Mouse (Mus musculus) heart, adult 18-20 months (tissue): ENCODE results near the gene Gm5134. TPM values are rescaled to one million over a fixed set of nuclear protein-coding genes. Genes with fewer than 3 reads are reported as not detected.
A peak's percentile ranks its signal among the peaks of the same experiment; 100 is the strongest.

Experiments
- DNase-seq, 2 experiments: peaks; one replicate each; pipeline ENCODE4 v3.0.0; 2021 to 2022; ENCODE audit warnings: mixed read lengths in 1 of 2
- long read RNA-seq, 2 experiments: library from polyadenylated mRNA; stranded (forward); transcript quantifications; one replicate each; pipeline ENCODE4 v2.0.0; 2021
- total RNA-seq, 2 experiments: library from RNA; stranded (reverse); gene quantifications; 2 replicates each; pipeline ENCODE4 v1.2.3; 2021

The Gm5134 gene
- not detected for total RNA-seq
- long read RNA-seq, experiment 1: 0 reads
- long read RNA-seq, experiment 2: 0 reads

DNA sequence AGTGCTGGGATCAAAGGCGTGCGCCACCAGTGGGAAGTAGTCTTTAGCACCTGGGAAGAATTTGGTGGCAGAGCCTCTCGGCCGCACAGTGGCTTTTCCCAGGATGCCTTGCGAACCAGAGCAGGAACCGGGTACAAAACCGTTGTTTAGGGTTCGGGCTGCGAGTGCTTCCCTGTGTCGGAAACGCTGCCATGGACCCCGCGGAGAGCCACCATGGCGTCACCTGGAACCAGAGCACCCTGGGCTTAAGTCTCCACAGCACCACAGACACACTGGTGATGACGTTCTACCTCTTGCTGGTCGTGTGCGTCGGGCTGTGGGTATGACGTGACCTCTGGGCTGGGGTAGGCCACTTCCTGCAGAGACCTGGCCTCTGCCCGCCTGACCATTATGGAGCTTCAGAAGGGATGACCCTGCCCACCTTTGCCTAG is at the start of gene Gm5134:
Gene Gm5134, plus strand, starts transcription at position 134 of the 431 bp plus-strand sequence.
- no peak for DNase-seq

DNA sequence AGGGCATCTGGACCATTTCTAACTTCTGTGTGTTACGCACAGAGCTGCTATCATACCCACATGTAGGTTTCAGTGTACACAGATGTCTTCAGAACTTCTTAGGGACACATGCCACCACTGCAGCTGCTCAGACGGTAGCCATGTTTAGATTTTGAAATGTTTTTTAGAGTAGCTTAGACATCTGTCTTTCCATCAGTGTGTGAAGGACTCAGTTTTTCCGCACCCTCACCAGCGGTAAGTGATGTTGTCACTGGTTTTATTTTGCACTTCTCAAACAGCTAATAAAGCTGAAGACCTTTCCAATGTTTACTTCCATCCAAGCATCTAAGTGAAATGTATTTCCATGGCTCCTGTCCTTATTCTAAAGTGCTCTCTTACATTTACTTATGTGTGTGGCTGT is 47.4 kb upstream of the Gm5134 start:
- DNase-seq: no peak

DNA sequence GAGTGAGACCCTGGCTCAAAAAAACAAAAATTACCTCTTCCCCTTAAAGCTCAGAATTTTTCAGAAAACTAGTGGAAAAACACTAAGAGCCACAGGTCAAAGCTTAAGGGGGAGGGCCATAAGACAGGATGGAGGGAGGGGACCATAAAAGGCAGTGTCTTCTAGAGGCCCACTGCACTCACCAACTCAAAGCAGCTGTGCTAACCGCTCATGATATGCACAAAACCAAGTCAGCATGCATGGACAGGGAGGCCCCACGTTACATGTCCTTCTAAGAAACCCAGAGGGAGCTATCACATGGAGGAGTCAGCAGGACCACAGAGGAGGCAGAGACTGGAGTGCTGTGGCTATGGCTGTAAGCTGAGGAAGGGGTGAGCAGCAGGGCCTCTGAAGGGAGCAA is 43.6 kb upstream of the Gm5134 start:
- DNase-seq: no peak

DNA sequence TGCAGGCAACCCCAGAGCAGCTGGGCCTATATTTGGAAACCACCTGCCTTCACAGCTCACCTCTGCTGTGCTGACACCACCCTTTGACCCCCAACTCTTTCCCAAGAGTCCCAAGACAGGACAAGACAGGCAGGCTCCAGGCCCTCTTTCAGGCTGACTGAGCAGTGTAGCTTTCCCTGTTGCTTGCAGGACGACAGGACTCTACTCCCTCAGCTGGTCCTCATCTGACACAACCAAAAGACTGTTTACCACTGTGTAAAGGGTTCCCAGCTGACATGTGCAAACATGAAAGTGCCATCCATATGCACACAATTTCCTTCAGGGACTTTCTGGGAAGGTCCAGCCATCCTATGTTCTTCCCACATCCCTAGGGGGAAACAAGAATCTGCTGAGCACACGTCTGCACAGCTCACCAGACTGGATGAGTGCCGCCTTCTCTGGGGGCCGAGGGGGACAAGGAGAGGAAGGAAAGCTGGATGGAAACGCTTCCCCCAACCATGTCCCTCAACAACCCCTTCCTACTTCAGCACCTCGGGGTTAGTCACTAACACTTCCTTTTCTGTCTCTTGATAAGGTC is 41.2 kb upstream of the Gm5134 start:
- no peak for DNase-seq

DNA sequence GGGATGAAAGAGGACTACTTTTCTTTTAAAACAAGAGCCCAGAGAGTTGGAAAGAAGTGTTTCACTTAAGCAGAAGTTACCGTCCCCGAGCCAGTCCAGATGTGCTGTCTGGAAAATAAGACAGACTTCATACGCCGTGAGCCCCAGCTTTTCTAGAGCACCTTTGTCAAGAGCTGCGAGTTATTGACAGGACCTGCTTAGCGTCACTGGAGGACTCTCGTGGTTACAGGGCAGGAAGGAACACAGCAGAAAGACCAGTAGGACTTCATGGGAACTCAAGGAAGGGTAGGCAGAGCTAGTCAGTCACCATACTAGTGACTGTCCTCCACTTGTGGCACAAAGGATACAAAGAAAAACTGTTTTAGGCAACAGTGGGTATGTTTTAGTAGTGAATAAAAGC is 38.8 kb upstream of the Gm5134 start:
- DNase-seq: no peak

DNA sequence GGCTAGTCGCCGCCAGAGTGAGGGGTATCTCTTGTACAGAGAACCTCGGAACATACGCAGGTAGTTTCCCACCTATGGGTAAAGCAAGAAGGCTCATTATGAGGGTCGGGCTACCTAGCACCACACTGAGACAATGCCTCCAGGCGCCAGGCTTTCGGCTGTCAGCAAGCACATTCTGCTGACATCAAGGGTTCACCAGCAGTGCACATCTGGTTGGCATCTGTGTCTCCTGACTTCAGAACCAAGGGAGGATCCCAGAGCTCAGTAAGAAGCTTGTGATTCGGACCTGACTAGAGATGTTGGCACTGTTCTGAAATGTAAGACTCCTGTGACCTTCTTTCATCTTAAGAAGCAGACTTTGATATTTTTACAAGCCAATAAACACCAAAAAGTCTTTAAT is 37.5 kb upstream of the Gm5134 start:
- DNase-seq: no peak

DNA sequence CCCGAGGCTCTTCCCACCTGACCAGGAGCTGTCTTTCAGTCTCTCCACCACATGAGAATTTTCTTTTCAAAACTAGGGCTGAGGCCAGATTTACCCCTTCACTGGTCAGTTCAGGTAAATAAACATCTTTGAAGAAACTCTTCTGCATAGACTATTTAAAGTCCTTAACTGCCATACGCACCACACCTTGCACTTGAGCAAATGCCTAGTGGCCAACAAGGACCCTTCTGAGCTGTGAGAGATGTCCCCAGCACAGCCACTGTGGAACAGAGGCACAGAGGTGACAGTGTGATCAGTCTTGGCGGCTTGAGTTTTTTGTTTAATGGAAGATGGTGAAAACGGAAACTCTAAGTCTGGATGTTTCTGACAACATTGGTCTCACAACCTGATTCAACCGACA is 35.3 kb upstream of the Gm5134 start:
- no peak for DNase-seq

DNA sequence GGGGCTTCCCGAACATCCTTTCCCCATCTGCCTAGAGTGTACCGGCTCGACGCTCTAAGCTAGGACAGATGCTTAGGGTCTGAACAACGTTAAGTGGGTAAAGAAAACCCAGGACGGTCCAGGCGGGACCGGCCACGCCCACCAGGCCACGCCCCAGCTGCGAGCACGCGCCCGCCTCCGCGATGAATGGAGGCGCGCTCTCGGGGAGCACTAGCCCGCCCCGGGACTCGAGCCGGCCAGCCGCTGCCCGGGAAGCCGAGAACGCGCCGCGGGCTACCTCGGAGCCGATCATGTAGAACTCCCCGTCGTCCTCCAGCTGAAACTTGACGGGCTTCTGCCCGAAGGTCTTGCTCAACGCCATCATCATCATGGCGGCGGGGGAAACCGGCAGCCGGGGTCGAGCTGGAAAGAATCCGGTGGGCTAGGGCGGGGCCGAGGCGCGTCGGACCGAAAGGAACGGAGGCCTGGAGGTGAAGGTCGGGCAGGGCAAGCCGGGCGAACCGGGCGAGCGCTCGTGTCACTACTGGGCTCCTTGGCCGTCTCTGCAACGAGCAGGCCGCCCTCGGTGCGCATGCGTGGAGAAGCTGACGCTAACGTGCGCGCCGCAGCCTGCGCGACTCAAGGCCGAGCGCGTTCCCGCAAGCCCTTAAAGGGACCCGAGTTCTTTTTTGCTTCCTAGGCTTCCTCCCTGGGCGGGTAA is 33.1 kb upstream of the Gm5134 start, which contains the start of gene Smarcb1:
Gene Smarcb1, minus strand, starts transcription at position 592 of the 700 bp plus-strand sequence.
- peak; percentile 96 to 97 for DNase-seq

DNA sequence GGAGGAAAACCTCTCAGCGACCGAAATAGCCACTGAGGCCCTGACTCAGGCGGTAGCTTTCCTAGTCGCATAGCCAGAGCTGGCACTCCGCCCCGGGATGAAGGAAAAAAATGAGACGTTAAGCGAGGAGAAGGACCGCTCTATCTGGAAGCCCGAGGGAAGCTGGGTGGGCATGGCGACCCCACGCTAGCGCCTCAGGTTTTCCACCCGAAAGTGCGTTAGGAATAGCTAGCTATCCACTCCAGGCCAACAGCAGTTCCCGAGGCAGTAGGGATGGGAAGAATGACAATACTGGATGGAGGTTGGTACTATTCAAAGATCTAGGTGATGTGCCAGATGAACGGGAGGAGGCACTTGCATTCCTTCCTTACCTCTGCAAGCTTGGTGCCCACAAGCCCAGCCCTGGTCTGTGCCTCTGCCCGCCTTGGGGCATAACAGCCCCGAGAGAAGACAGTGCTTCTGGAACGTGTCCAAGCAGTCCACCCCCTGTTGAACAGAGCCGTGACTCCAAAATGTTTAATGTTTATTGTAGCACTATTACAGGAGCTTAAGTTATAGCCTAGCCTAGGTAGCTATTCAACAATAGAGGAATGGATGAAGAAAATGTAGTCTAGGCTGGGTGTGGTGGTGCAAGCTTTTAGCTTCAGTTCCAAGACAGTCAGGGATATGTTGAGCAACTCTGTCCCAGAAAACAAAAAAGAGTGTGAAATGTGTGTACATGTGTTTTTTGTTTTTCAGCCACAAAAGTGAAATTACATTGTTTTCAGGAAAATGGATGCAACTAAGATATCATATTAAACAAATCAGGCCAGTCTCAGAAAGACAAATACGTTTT is 32.4 kb upstream of the Gm5134 start:
- no peak for DNase-seq

DNA sequence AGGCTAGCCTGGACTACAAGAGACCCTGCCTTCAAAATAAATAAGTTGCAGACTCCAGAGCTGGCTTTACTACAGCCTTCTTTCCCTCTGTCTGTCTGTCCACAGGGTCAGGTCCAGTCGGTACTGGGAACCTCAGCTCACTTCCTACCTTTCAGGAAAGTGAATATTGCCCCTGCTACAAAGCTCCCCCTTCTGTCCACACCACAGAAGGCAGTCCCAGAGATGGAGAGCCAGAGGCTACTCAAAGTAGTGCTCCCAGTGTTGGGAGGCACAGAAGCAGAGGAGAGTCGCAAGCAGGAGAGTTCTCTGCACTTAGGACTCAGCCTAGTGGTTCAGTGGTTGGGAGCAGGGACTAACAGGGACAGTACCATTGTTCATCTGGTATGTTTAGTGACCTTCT is 30.0 kb upstream of the Gm5134 start:
- no peak for DNase-seq

DNA sequence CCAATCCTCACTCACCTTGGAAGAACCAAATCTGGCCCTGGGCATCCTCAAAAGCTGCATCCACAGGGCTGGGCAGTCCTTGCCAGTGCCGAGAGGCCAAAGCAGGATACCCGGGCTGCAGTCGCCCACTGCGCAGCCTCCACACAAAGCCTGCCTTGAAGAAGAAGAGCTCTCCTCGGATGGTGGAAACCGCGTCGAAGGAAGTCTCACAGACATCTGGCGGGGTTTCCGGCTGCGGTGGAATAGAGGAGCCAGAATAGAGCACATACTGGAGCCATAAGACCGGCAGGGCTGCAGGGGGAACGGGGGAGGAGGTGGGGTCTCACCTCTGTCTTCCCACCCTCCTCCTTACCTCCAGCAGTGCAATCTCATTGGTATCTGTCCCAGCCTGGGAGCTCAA is 27.9 kb upstream of the Gm5134 start:
- DNase-seq: no peak

DNA sequence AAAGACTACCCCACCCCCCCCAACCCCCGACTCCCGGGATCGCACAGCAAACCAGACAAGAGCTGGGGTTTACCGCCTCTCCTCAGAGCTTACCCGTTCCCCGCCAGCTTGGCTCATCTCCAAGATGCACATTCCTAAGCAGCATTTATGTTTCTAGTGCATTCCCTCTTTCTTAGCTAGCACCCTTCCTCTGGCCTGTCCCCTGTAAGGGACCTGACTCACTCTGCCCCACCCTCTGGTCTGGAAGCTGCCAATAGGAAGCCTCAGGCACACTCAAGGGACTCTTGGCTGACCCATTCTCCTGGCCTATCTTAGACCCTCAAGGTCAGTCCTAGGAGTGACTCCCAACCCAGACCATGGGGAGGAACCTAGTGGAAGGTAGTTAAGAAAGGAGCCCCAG is 24.0 kb upstream of the Gm5134 start:
- DNase-seq: peak in 1 of 2 experiments; percentile 33

DNA sequence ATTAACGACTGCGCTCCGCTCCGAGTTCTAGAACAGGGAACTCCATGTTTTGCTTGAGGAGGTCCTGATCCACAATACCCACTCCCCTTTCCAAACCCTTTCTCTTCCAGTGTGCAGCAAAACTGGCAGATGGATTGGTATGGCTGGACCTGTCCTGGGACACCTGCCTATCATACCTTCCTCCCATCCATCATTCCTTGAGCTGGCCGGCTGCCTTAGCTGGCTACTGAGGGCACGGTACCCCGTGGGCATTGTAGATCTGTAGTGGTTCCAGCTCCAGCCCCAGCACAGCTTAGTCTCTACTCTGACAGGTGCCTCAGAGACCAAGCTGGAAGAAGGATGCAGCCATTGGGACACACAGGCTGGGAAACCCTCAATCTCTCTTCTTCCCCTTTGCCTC is 23.0 kb upstream of the Gm5134 start:
- no peak for DNase-seq

DNA sequence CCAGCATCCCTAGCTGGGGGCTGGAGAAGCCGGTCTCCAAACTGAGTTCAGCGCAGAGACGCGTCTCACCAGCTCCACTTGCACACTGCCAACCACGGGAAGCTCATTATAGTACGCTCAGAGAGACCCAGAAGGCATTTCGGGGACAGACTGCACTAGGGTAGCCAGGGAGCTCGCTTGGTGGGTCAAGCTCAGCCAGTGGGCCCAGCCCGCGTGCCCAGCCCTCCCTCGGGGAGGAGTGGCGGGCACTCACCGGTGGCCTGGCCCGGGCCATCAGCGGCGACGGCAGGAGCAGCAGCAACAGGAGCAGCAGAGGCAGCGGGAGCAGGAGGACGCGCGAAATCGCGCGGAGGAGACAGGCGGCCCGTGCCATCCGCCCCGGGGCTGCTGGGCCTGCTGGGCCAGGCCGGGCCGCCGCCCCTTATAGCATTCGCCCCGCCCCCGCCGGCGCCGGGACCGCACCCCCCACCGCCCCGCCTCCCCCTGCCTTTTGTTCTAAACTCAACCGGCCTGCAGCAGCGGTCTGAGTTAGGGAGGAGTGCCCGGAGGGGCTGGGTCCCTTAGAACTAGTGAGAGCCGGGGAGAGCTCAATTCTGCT is 22.1 kb upstream of the Gm5134 start:
- DNase-seq: peak; percentile 65 to 67

DNA sequence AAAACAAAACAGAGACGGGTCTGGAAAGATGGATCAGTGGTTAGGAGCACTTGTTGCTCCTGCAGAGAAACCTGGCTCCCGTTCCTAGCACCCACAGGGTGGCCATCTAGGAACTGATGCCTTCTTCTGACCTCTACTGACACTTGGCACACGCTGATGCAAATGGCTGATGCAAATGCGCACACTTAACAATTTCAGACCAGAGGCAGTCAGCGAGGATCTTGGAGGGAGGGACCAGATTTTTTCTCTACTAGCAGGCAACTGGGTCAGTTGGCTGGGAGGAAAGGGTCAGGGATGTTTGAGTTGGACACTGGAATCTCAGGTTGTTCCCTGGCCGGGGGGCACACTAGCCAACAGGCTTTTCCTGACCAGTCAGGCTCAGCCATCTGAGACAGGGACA is 21.4 kb upstream of the Gm5134 start, which contains the start of gene Chchd10:
Gene Chchd10, plus strand, starts transcription at position 240 of the 400 bp plus-strand sequence.
- no peak for DNase-seq

DNA sequence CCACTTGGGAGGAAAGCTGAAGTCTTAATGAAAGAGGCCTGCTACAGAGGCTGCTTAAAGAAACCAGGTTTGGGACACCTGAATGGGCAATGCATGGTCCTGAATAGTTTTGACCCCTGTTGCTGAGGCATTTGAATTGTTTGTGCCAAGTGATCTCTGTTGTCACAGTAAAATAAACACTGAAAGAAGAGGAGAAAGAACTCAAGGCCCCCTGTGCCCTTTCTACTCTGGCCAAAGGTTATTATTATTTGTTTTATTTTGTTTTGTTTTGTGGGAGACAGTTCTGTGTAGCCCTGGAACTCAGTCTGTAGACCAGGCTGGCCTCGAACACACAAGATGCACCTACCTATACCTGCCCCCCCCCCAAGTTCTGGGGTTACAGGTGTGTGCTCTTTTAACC is 19.3 kb upstream of the Gm5134 start:
- no peak for DNase-seq

DNA sequence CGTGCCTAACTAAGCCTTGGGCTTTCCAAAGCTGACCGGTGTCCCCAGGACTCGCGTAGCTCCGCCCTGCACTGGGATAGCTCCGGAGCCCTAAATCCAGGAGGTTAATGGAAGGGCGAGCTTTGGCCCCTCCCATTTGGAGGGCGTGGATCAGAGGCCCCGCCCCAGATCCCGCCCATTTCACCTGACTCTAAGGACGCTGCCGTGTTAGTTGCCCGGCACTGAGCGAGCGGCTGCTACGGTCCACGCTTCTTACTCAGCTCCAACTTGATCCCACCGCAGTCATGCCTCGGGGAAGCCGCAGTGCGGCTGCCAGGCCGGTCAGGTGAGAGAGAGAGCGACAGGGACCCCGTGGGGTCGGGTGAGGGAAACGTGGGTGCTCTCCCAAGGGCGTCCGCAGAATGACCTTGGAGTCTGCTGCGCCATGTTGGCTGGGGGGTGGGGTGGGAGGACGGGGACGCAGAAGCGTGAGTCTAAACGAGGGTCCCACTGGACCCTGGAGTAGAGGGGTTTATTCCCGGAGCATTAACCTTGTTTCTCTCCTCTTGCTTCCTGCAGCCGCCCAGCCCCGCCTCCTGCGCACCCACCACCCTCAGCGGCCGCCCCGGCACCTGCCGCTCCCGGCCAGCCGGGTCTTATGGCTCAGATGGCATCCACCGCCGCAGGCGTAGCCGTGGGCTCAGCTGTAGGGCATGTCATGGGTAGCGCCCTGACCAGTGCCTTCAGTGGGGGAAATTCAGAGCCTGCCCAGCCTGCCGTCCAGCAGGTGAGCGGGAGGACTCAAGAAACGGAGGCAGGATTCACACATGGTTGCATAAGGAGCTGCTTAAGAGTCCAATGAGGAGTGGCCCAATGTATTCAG is 18.4 kb upstream of the Gm5134 start, which contains the start of gene Mmp11:
Gene Mmp11, minus strand, starts transcription at position 817 of the 862 bp plus-strand sequence.
- DNase-seq: peak; percentile 79 to 80

DNA sequence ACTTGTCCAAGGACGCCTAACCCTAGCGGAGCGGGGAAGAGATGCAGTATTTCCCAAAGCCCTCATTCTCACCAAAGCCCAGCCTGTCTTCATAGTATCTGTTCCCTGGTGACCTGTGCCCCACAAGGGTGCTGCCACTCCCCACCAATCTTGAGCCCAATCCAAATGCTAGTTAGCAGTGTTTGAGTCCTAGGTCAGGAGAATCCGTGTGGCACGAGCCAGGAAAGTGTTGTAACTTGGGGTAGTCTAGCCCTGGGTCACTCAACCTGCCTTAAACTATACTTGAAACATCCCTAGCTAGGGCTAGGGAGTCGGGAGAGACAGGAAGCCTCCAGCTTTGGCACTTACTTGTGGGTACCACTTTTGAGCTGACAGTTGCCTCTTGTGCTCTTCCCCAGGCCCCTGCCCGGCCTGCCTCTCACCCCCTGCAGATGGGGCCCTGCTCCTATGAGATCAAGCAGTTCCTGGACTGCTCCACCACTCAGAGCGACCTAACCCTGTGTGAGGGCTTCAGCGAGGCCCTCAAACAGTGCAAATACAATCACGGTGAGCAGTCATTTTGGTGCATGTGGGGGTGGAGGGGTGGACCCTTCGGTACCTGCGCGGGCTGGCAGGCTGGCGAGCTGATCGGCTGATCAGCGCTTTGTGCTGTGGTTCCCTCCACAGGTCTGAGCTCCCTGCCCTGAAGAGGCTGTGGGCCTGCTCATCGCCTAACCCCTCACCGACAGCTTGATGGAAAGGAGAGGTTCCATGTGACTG is 17.2 kb upstream of the Gm5134 start:
- DNase-seq: peak in 1 of 2 experiments; percentile 28

DNA sequence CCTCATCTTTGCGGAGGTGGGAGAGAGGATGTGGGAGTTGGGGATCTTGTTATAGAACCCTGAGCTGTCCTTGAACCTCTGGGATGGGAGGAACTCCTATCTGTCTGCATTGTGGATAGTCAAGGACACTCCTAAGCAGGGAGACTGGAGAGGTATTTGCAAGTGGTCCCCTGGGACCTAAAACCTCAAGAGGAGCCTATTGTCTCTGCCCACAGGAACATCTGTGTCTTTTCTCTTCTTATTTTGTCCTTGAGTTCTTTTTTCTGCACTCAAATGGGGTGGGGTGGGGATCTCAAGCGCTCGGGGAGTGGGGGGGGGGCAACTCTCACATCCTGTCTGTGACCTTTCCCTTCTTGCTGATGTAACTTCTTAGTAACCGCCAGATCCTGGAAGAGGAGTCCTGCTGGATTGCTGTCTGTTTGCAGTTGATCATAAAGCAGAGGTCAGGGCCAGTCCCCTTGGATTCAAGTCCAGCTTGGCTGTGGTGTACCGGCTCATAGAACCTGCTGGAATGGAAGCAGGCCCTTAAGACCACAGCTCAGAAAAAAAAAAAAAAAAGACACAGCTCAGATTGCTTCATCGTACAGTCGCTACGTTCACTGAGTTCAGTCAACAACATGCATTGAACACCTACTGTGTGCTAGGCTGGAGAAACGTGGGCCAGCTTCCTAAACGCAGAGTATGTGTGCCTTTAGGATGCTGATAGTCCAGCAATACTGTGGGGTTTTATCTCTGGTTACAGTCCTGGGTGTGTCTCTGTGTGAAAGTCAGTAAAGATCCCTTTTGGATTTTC is 16.3 kb upstream of the Gm5134 start:
- peak; percentile 34 to 61 for DNase-seq
